Mouse (Mus musculus) heart, adult 2 months (tissue): Measurements from ENCODE around the gene Cox7b.

Experiments
- CTCF ChIP-seq: fragments of 200-600 bp; IDR thresholded peaks from 2 replicates; pipeline ENCODE4 v1.8.1; 2022; ENCODE audit warnings: antibody characterized with exemption, mild to moderate bottlenecking, moderate library complexity
- POLR2A ChIP-seq: fragments of 200-500 bp; IDR thresholded peaks from 2 replicates; pipeline ENCODE4 v1.6.1; 2011; ENCODE audit warnings: mild to moderate bottlenecking, low read depth, low read length, control low read depth; ENCODE audit not compliant: insufficient read depth

GRCm38 (mm10) chrX:106037185-106037752 is 21.8 kb downstream of the Cox7b start:
- TF ChIP-seq POLR2A (no peak), CTCF (no peak)
